Mouse (Mus musculus) limb, embryonic 13.5 days (tissue): Measurements from ENCODE around the gene Ptma. TPM values are rescaled to one million over a fixed set of nuclear protein-coding genes. Genes with fewer than 3 reads are reported as not detected.
A peak's percentile ranks its signal among the peaks of the same experiment; 100 is the strongest.
"Not testable (repeated sequence)": the region's sequence is repeated elsewhere in the genome, so short reads cannot be mapped to it uniquely, and the experiment has no call there.

Experiments used
- ATAC-seq: fragments of 200-750 bp; cut with Nextera tagmentation; 2 replicates; pipeline ENCODE4 v1.8.0; 2017; ENCODE audit warnings: low read depth, moderate number of reproducible peaks, moderate TSS enrichment; ENCODE audit not compliant: low FRiP score
- H3K27ac ChIP-seq: fragments of 300-500 bp; sonication (generic); 2 replicates; pipeline ENCODE4 v1.5.1; 2015; ENCODE audit warnings: inconsistent platforms, mild to moderate bottlenecking, moderate library complexity
- H3K27me3 ChIP-seq: fragments of 300-500 bp; sonication (generic); 2 replicates; pipeline ENCODE4 v1.6.1; 2015; ENCODE audit warnings: mild to moderate bottlenecking, inconsistent platforms
- H3K36me3 ChIP-seq: fragments of 300-500 bp; sonication (generic); 2 replicates; pipeline ENCODE4 v1.6.1; 2015; ENCODE audit warnings: inconsistent platforms, mild to moderate bottlenecking, moderate library complexity
- H3K4me1 ChIP-seq: fragments of 300-500 bp; sonication (generic); 2 replicates; pipeline ENCODE4 v1.6.1; 2015; ENCODE audit warnings: inconsistent platforms
- H3K4me2 ChIP-seq: fragments of 300-500 bp; sonication (generic); replicated peaks from 2 replicates; pipeline ENCODE4 v1.6.1; 2015; ENCODE audit warnings: inconsistent platforms, mild to moderate bottlenecking, moderate library complexity
- H3K4me3 ChIP-seq: fragments of 300-500 bp; sonication (generic); 2 replicates; pipeline ENCODE4 v1.5.1; 2015; ENCODE audit warnings: moderate library complexity, mild to moderate bottlenecking, inconsistent platforms
- H3K9ac ChIP-seq: fragments of 300-500 bp; sonication (generic); 2 replicates; pipeline ENCODE4 v1.6.1; 2015; ENCODE audit warnings: mild to moderate bottlenecking, inconsistent platforms
- H3K9me3 ChIP-seq: fragments of 300-500 bp; sonication (generic); 2 replicates; pipeline ENCODE4 v1.6.1; 2016; ENCODE audit warnings: inconsistent platforms
- WGBS: fragments of 180-500 bp; shearing (Covaris S2); methylation state at CpG from one replicate; pipeline ENCODE4 v1.1.7; 2015; 5-methylcytosine and 5-hydroxymethylcytosine counted together
- polyA plus RNA-seq: library from polyadenylated mRNA; unstranded; fragments of >200 nt; fragmentation: Nextera tagmentation; extraction: Ambion mirVana; gene quantifications from 2 replicates; pipeline ENCODE4 v1.2.1, GENCODE M21; 2015

The Ptma gene
- 2,828 and 3,051 TPM in 2 replicates for polyA plus RNA-seq

DNA sequence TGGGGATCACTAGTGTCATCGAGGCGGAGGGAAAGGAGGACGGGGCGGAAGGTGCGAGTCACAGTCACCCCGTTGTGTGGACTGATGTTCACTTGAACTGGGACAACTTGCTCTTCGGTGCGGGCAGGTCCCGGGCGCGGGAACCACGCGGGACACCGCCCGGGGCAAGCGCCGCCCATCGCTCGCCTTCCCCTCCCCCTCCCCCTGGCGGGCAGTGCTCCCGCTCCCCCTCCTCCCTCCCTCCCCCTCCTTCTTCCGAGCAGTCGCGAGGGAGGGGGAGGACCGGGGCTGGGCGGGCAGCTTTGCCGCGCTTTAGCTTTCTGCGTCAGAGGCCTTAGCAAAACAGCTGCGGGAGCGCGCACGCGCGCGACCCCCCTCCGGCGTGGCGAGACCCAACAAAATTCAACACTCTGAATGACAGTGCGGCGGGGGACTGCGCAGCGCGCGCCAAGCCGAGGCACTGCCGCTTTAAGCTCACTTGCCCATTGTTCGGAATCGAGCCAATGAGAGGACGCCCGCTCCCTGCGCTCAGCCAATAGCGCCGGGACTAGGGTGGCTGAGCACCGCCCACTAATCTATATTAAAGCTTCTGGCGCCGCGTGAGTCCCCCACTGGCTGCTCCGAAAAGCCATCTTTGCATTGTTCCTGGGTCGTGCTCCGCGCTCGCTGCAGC is at the start of gene Ptma:
Ptma (plus strand) TSS at position 611 of the 673 bp plus-strand sequence.
- WGBS = 0% methylated on average over 47 of the region's 63 CpGs
- H3K9me3 ChIP-seq = no peaks in the 10 kb centered on the region
- H3K27me3 ChIP-seq = no peaks in the 10 kb centered on the region
- peak within 1 kb of the TSS; percentile 96 for H3K4me3 ChIP-seq
- ATAC-seq = peak; percentile 94
- H3K4me1 ChIP-seq = peaks cover 50% of the 10 kb centered on the region
- peak within 1 kb of the TSS; percentile 100 for H3K27ac ChIP-seq
- peak within 1 kb of the TSS; percentile 96 for H3K4me2 ChIP-seq
- peak within 1 kb of the TSS; percentile 100 for H3K9ac ChIP-seq
- peaks cover 20% of the 10 kb centered on the region for H3K36me3 ChIP-seq

DNA sequence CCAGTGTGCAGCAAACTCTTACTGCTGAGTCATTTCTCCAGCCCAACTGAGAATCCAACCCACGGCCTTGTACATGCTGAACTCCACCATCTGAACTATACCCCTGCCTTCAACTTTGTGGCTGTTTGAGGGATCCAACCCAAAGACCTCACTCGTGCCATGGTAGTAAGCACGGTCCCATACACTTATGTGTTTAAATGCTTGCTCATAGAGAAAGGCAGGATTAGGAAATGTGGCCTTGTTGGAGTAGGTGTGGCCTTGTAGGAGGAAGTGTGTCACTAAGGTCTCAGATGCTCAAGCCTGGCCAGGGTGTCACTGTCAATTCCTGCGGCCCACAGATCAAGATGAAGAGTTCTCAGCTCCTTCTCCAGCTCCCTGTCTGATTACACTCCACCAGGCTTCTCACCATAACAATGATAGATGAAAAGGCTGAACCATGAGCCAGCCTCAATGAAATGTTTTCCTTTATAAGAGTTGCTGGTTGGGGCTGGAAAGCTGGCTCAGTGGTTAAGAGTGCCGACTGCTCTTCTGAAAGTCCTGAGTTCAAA is 48.7 kb upstream of the Ptma start:
- H3K9ac ChIP-seq = no peak overlapping the region
- 89% methylated on average over 5 of the region's 5 CpGs for WGBS
- no peaks in the 10 kb centered on the region for H3K36me3 ChIP-seq
- no peak overlapping the region for H3K4me3 ChIP-seq
- H3K4me1 ChIP-seq = peaks cover 25% of the 10 kb centered on the region
- H3K27me3 ChIP-seq = no peaks in the 10 kb centered on the region
- ATAC-seq = no peak
- H3K4me2 ChIP-seq = no peak overlapping the region
- no peaks in the 10 kb centered on the region for H3K9me3 ChIP-seq
- no peak overlapping the region for H3K27ac ChIP-seq

DNA sequence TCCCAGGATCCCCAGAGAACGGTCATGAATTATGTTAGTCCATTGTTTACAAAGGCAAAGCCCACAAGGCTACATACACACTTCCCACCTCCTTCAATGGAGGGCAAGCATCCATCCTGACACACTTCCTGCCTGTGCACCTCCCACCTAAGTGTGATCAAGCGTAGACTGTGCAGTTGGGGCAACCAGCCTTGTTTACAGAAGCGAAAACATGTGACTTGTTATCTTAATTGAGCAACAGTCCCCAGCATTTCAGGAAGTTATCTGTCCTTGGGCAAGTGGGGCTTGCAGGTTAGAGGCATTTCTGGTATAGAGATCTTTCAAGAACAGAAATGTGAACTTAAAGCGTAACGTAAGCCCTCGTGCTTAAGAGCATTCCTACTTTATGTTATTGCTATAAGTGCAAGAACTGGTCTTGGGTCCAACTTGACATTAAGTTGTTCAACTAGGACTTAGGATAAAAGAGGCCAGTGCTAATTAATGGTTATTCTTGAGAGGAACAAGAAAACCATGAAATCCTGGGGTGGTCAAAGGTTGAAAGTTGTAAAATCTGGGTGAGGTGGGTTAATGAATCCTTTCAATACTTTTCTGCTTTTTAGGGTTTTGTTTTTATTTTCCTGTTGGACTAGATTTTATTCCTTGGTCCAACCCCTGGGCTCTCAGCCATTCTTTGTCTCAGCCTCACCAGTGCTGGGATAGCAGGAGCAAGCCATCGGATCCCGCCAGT is 47.3 kb upstream of the Ptma start:
- H3K27me3 ChIP-seq = no peaks in the 10 kb centered on the region
- no peak overlapping the region for H3K4me2 ChIP-seq
- H3K9me3 ChIP-seq = no peaks in the 10 kb centered on the region
- H3K27ac ChIP-seq = no peak overlapping the region
- WGBS = 69% methylated on average over 8 of the region's 8 CpGs
- ATAC-seq = no peak
- H3K4me1 ChIP-seq = peaks cover 26% of the 10 kb centered on the region
- H3K9ac ChIP-seq = no peak overlapping the region
- H3K4me3 ChIP-seq = no peak overlapping the region
- no peaks in the 10 kb centered on the region for H3K36me3 ChIP-seq

DNA sequence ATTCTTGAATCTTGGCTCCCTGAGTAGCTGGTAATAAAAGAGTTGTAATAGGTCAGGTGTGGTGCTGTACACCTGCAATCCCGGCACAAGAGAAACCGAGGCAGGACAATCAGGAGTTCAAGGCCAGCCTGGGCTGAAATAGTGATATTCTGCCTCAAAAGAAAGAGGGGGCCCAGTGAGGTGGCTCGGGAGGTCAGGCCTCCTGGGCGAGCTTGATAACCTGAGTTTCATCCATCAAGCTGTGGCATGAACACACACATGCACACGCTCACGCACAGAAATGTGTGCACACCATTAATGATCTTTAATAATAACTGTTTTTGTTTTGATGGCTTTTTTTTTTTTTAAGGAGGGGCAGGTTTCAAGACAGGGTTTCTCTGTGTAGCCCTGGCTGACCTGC is 46.2 kb upstream of the Ptma start:
- no peak overlapping the region for H3K4me2 ChIP-seq
- no peak overlapping the region for H3K4me3 ChIP-seq
- 84% methylated on average over 6 of the region's 6 CpGs for WGBS
- H3K36me3 ChIP-seq = no peaks in the 10 kb centered on the region
- H3K9ac ChIP-seq = no peak overlapping the region
- no peaks in the 10 kb centered on the region for H3K27me3 ChIP-seq
- H3K9me3 ChIP-seq = no peaks in the 10 kb centered on the region
- H3K27ac ChIP-seq = no peak overlapping the region
- H3K4me1 ChIP-seq = peaks cover 26% of the 10 kb centered on the region
- ATAC-seq = no peak

DNA sequence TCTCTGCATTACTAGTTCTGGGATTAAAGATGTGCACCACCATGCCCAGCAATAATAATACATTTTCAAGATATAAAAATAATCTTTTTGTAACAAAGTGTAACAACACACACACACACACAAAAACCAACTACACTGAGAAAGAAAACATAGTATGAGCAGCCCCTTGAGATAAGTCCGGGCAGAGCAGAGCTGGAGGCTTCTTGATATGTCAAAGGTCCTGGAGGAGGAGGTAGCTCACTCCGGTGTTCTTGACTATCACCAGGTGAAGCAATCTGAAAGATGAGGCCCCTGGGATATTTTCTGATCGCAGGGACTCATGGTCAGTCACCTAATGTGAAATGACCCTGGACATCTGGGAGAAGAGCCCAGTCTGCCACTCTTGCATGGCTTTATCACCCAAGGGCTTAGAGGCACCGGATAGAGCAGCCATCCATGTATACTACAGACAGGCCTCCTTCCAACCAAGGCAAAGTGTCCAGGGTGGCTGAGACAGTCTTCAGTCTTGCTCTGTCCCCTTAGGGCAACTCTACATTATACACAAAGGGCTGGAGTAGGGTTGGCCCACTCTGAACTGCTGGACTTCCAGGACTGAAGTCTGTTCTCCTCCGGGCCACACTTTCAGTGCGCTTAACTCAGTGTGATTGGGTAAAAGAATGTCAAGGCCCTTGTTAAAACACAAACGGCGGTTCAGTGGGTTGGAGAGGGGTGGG is 45.6 kb upstream of the Ptma start:
- no peak overlapping the region for H3K4me2 ChIP-seq
- no peaks in the 10 kb centered on the region for H3K27me3 ChIP-seq
- peak overlapping the region; percentile 67 for H3K27ac ChIP-seq
- H3K4me1 ChIP-seq = peaks cover 26% of the 10 kb centered on the region
- no peaks in the 10 kb centered on the region for H3K9me3 ChIP-seq
- H3K36me3 ChIP-seq = no peaks in the 10 kb centered on the region
- 77% methylated on average over 8 of the region's 8 CpGs for WGBS
- H3K4me3 ChIP-seq = no peak overlapping the region
- H3K9ac ChIP-seq = no peak overlapping the region
- ATAC-seq = no peak

DNA sequence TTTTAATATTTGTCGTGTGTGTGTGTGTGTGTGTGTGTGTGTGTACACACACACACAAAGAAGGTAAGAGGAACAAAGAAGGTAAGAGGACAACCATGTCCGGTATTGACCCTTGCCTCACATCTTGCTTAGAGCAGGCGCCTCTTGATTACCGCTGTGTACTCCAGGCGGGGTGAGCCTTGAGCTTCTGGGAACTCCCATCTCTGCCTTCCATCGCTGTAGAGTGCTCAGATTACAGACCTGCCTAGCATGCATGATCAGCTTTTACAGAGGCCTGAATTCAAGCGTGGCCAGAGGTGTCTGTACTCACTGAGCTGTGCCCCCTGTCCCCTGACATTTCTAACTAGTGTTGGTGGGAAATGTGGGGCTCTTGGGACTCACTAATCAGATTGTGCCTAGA is 45.1 kb upstream of the Ptma start:
- Histone ChIP-seq H3K27me3 (no peaks in the 10 kb centered on the region), H3K9me3 (no peaks in the 10 kb centered on the region), H3K9ac (peak overlapping the region; percentile 35; the same call in 1 of the 2 replicates), H3K36me3 (no peaks in the 10 kb centered on the region), H3K4me2 (no peak overlapping the region), H3K4me3 (no peak overlapping the region), H3K4me1 (peaks cover 26% of the 10 kb centered on the region), H3K27ac (peak overlapping the region; percentile 67)
- 56% methylated on average over 7 of the region's 7 CpGs for whole genome bisulfite sequencing
- ATAC-seq = peak; percentile 41; the same call in 1 of the 2 replicates

DNA sequence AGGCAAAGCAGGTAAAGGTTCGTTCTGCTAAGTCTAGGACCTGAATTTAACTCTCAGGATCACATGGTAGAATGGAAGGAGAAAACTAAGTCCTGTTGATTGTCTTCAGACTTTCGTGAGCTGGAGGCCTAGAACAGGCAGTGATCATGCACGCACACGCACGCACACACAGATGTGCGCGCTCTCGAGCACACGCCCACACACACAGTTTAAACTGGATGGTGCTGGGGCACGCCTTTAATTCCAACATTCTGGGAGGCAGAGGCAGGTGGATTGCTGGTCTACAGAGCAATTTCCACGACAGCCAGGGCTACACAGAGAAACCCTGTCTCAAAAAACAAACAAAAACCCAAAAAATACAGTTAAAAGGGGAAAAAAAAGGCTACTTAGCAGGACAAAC is 44.2 kb upstream of the Ptma start:
- Histone ChIP-seq H3K9ac (peak overlapping the region; percentile 15; the same call in 1 of the 2 replicates), H3K4me2 (no peak overlapping the region), H3K27me3 (no peaks in the 10 kb centered on the region), H3K27ac (peak overlapping the region; percentile 49), H3K4me1 (peaks cover 26% of the 10 kb centered on the region), H3K9me3 (no peaks in the 10 kb centered on the region), H3K4me3 (no peak overlapping the region), H3K36me3 (no peaks in the 10 kb centered on the region)
- ATAC-seq = no peak
- 78% methylated on average over 11 of the region's 11 CpGs for WGBS

DNA sequence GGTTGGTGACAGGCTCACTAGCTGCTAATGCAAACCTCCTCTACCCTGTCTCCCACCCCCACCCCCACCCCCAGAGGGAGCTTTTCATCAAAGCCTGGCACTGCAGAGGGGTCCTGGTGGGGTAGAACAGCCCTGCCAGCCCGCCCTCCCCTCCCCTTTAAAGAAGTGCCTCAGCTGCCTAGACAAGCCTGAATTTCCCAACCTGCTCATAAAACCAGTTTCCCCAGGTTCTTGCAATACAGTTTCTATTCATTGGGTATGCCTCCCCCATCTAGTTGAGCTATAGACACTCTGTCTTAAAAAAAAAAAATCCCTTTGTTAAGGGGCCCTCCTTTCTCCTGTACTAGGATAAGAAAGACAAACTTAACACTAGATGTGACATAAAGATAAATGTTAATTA is 43.8 kb upstream of the Ptma start:
- Histone ChIP-seq H3K4me2 (no peak overlapping the region), H3K27ac (peak overlapping the region; percentile 49), H3K9ac (peak overlapping the region; percentile 15; the same call in 1 of the 2 replicates), H3K27me3 (no peaks in the 10 kb centered on the region), H3K36me3 (no peaks in the 10 kb centered on the region), H3K4me1 (peaks cover 26% of the 10 kb centered on the region), H3K4me3 (no peak overlapping the region), H3K9me3 (no peaks in the 10 kb centered on the region)
- WGBS = 45% methylated on average over 1 of the region's 1 CpGs
- no peak for ATAC-seq

DNA sequence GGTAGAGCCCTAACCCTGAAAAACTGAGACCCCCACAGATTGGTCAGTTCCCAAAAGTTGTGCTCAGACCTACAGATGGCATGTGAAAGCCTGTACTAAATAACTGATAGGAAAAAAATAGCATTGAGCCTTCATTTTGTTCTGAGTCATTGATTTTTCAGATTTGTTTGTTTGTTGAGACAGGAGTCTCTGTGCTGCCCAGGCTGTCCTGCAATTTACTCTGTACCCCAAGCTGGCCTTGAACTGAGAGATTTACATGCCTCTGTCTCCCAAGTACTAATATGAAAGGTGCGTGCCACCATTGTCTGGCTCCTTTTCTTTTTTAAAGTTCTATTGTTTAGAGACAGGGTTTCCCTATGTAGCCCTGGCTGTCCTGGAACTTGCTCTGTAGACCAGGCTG is 41.2 kb upstream of the Ptma start:
- H3K9me3 ChIP-seq = no peaks in the 10 kb centered on the region
- WGBS = 97% methylated on average over 1 of the region's 1 CpGs
- ATAC-seq = no peak

DNA sequence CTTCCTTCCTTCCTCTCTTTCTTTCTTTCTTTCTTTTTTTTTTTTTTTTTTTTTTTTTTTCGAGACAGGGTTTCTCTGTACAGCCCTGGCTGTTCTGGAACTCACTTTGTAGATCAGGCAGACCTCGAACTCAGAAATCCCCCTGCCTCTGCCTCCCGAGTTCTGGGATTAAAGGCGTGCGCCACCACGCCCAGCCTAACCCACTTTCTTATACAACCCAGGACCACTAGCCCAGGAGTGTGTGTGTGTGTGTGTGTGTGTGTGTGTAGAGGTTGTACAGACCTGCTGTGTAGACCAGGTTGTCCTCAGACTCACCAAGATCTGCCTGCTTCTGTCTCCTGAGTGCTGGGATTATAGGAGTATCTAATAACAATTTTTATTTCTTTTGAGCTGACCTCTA is 40.7 kb upstream of the Ptma start:
- WGBS = 96% methylated on average over 6 of the region's 6 CpGs
- not testable (repeated sequence) for H3K9ac ChIP-seq, H3K9me3 ChIP-seq, H3K36me3 ChIP-seq, H3K27ac ChIP-seq, H3K27me3 ChIP-seq, ATAC-seq, H3K4me3 ChIP-seq, H3K4me2 ChIP-seq
- peaks cover 30% of the 10 kb centered on the region for H3K4me1 ChIP-seq

More for the DNA sequence above, 41.2 kb upstream of the Ptma start:
- Histone ChIP-seq H3K9ac (no peak overlapping the region), H3K27me3 (no peaks in the 10 kb centered on the region), H3K27ac (no peak overlapping the region), H3K4me2 (no peak overlapping the region), H3K4me3 (no peak overlapping the region), H3K36me3 (no peaks in the 10 kb centered on the region), H3K4me1 (peaks cover 32% of the 10 kb centered on the region)

DNA sequence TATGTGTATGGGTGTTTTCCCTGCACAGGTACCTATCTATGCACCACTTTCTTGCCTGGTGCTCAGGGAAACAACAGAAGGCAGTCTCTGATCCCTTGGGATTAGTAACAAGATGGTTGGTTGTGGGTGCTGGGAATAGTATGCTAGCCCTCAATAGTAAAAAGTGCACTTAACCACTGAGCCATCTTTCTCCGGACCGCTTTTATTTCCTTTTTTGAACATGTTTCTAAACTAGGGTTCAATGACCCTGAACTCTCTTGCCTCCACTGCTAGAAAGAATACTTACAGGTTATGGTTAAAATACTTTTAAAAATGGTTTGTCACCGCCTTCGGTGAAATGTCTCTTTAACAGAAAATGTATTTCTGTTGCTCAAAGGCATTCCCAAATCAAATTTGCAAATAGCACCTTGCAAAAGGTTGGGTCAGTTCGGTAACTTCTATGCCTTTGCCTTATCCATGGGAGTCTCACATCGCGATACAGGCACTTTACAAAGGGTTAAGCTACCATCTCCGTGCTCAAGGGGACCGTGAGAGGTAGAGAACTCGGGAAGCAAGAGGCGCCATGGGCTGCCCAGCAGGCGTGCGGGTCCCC is 39.7 kb upstream of the Ptma start:
- Histone ChIP-seq H3K27me3 (no peaks in the 10 kb centered on the region), H3K27ac (peak overlapping the region; percentile 98), H3K4me1 (peaks cover 26% of the 10 kb centered on the region), H3K4me3 (peak overlapping the region; percentile 71), H3K9me3 (no peaks in the 10 kb centered on the region), H3K9ac (peak overlapping the region; percentile 84), H3K4me2 (peak overlapping the region; percentile 78), H3K36me3 (no peaks in the 10 kb centered on the region)
- 7% methylated on average over 13 of the region's 13 CpGs for WGBS
- no peak for ATAC-seq
